Mouse (Mus musculus) forebrain, embryonic 13.5 days (tissue): ENCODE results near the gene Ppp1r12a. TPM values are rescaled to one million over a fixed set of nuclear protein-coding genes. Genes with fewer than 3 reads are reported as not detected.

ENCODE experiments used
- ATAC-seq: fragments of 200-750 bp; cut with Nextera tagmentation; 2 replicates; pipeline ENCODE4 v1.8.0; 2017
- H3K27ac ChIP-seq: fragments of 300-500 bp; sonication (generic); 2 replicates; pipeline ENCODE4 v1.5.1; 2015; ENCODE audit warnings: inconsistent platforms, mild to moderate bottlenecking, moderate library complexity
- H3K27me3 ChIP-seq: fragments of 300-500 bp; sonication (generic); 2 replicates; pipeline ENCODE4 v1.6.1; 2015; ENCODE audit warnings: mild to moderate bottlenecking, inconsistent platforms
- H3K36me3 ChIP-seq: fragments of 300-500 bp; sonication (generic); 2 replicates; pipeline ENCODE4 v1.6.1; 2015; ENCODE audit warnings: mild to moderate bottlenecking, inconsistent platforms; ENCODE audit not compliant: poor library complexity, severe bottlenecking
- H3K4me1 ChIP-seq: fragments of 300-500 bp; sonication (generic); 2 replicates; pipeline ENCODE4 v1.6.1; 2015; ENCODE audit warnings: inconsistent platforms
- H3K4me2 ChIP-seq: fragments of 300-500 bp; sonication (generic); 2 replicates; pipeline ENCODE4 v1.6.1; 2015; ENCODE audit warnings: inconsistent platforms, mild to moderate bottlenecking, moderate library complexity
- H3K4me3 ChIP-seq: fragments of 300-500 bp; sonication (generic); 2 replicates; pipeline ENCODE4 v1.5.1; 2015; ENCODE audit warnings: mild to moderate bottlenecking, inconsistent platforms
- H3K9ac ChIP-seq: fragments of 300-500 bp; sonication (generic); 2 replicates; pipeline ENCODE4 v1.6.1; 2015; ENCODE audit warnings: mild to moderate bottlenecking, inconsistent platforms
- H3K9me3 ChIP-seq: fragments of 300-500 bp; sonication (generic); replicated peaks from 2 replicates; pipeline ENCODE4 v1.6.1; 2016; ENCODE audit warnings: inconsistent platforms
- WGBS: fragments of 180-500 bp; shearing (Covaris S2); methylation state at CpG from one replicate; pipeline ENCODE4 v1.1.7; 2015; 5-methylcytosine and 5-hydroxymethylcytosine counted together
- polyA plus RNA-seq: library from polyadenylated mRNA; unstranded; fragments of >200 nt; fragmentation: Nextera tagmentation; extraction: Ambion mirVana; gene quantifications from 2 replicates; pipeline ENCODE4 v1.2.1, GENCODE M21; 2015

Gene Ppp1r12a
- polyA plus RNA-seq, 1 experiment from 2014 or later: 75.8 TPM

- ATAC-seq: no peak
- Histone ChIP-seq H3K4me1 (no peaks in the 10 kb centered on the region), H3K9ac (no peak overlapping the region), H3K9me3 (no peaks in the 10 kb centered on the region), H3K27me3 (no peaks in the 10 kb centered on the region), H3K36me3 (no peaks in the 10 kb centered on the region), H3K27ac (no peak overlapping the region), H3K4me2 (no peak overlapping the region), H3K4me3 (no peak overlapping the region)
- WGBS: 95% methylated on average over 13 of the region's 13 CpGs
Measured at GRCm38 (mm10) chr10:108298261-108298660, 136.3 kb downstream of the Ppp1r12a start.

DNA sequence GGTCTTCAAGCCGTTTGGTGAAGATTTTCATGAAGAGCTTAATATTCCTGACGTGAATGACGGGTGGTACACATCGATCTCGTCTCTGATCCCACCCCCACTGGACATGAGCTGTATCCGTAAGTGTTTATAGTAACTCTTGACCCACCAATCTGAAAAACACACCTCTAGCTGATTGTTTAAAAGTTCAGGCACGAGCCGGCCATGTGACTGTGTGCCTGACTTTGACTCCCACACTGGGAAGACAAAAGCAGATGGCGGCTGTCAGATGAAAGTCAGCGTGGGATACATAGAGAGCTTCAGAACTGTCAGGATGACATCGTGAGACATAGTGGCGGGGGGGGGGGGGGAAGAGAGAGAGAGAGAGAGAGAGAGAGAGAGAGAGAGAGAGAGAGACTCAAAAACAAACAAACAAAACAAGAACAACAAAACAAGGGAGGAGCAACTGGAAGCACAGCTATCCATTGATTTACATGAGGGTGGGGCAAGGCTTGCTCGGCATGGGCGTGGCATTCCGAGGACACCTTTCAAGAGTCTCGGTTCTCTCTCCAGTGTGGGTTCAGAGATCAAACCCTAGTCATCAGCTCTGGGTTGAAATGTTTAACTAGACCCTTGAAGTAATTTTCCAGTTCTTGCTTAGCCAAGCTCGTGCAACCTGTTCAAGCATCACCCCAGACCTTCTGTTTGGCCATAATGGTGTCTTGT is 137.0 kb downstream of the Ppp1r12a start:
- no peak for ATAC-seq
- no peak overlapping the region for H3K27ac ChIP-seq
- no peaks in the 10 kb centered on the region for H3K27me3 ChIP-seq
- no peak overlapping the region for H3K9ac ChIP-seq
- no peaks in the 10 kb centered on the region for H3K36me3 ChIP-seq
- no peaks in the 10 kb centered on the region for H3K9me3 ChIP-seq
- no peaks in the 10 kb centered on the region for H3K4me1 ChIP-seq
- H3K4me3 ChIP-seq: no peak overlapping the region
- WGBS: 86% methylated on average over 17 of the region's 17 CpGs
- no peak overlapping the region for H3K4me2 ChIP-seq

- H3K4me3 ChIP-seq: no peak overlapping the region
- 80% methylated on average over 11 of the region's 11 CpGs for WGBS
- no peaks in the 10 kb centered on the region for H3K9me3 ChIP-seq
- no peaks in the 10 kb centered on the region for H3K36me3 ChIP-seq
- no peaks in the 10 kb centered on the region for H3K27me3 ChIP-seq
- no peak overlapping the region for H3K4me2 ChIP-seq
- no peaks in the 10 kb centered on the region for H3K4me1 ChIP-seq
- no peak overlapping the region for H3K9ac ChIP-seq
- ATAC-seq: no peak
- no peak overlapping the region for H3K27ac ChIP-seq
Measured at GRCm38 (mm10) chr10:108299828-108300227, 137.8 kb downstream of the Ppp1r12a start.

- Histone ChIP-seq H3K9me3 (no peaks in the 10 kb centered on the region), H3K36me3 (no peaks in the 10 kb centered on the region), H3K4me3 (no peak overlapping the region), H3K9ac (no peak overlapping the region), H3K27ac (no peak overlapping the region), H3K4me2 (peak overlapping the region; percentile 43), H3K4me1 (no peaks in the 10 kb centered on the region), H3K27me3 (no peaks in the 10 kb centered on the region)
- 12% methylated on average over 19 of the region's 19 CpGs for WGBS
- ATAC-seq: peak; percentile 87
Measured at GRCm38 (mm10) chr10:108300843-108301242, 138.8 kb downstream of the Ppp1r12a start.

GRCm38 (mm10) chr10:108307772-108308171 is 145.8 kb downstream of the Ppp1r12a start:
- Histone ChIP-seq H3K36me3 (no peaks in the 10 kb centered on the region), H3K4me1 (no peaks in the 10 kb centered on the region), H3K4me2 (no peak overlapping the region), H3K9ac (no peak overlapping the region), H3K4me3 (no peak overlapping the region), H3K9me3 (no peaks in the 10 kb centered on the region), H3K27me3 (no peaks in the 10 kb centered on the region), H3K27ac (no peak overlapping the region)
- 64% methylated on average over 11 of the region's 11 CpGs for WGBS
- ATAC-seq: no peak

DNA sequence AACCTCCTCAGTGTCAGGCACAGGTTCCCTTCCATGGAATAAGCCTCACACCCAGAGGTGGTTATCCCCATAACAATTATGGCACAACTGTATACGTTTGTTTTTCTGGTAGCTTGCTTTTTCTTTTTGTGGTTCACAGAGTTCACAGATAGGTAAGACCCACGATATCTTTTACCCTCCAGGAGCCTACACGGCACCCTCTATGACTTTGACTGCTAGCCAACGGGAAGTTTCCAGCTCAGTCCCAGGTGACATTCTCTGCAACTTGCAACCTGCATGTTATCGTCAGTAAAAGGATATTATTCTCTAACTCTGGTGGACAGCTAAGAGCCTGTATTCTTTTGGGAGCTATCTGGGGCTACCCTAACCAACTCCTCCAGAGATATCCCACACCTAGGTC is 148.2 kb downstream of the Ppp1r12a start:
- Histone ChIP-seq H3K9me3 (no peaks in the 10 kb centered on the region), H3K4me3 (no peak overlapping the region), H3K27me3 (no peaks in the 10 kb centered on the region), H3K36me3 (no peaks in the 10 kb centered on the region), H3K27ac (no peak overlapping the region), H3K4me2 (no peak overlapping the region), H3K9ac (no peak overlapping the region), H3K4me1 (no peaks in the 10 kb centered on the region)
- 92% methylated on average over 5 of the region's 5 CpGs for WGBS
- ATAC-seq: no peak

GRCm38 (mm10) chr10:108311396-108311795 is 149.4 kb downstream of the Ppp1r12a start:
- no peaks in the 10 kb centered on the region for H3K27me3 ChIP-seq
- H3K36me3 ChIP-seq: no peaks in the 10 kb centered on the region
- no peaks in the 10 kb centered on the region for H3K9me3 ChIP-seq
- no peaks in the 10 kb centered on the region for H3K4me1 ChIP-seq
- H3K9ac ChIP-seq: no peak overlapping the region
- WGBS: 91% methylated on average over 3 of the region's 3 CpGs
- no peak overlapping the region for H3K27ac ChIP-seq
- ATAC-seq: no peak
- H3K4me3 ChIP-seq: no peak overlapping the region
- no peak overlapping the region for H3K4me2 ChIP-seq

DNA sequence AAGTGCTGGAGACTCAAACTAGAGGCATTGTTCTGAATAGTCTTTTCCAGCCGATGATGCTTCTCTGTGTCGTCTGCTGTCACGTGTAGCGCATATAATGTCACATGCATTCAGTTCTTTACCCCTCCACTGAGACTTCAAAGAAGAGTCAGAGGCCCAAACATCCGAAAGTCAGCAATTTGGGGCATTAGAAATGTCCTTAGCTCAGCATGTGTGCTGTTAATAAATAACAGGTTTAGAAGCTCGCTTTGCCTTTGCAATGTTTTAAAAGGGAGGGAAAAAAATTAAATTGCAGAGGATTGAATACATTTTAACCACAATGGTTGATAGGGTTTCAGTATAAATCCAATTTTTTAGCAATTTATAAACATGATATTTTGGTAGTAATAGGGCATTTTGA is 151.9 kb downstream of the Ppp1r12a start:
- Histone ChIP-seq H3K4me1 (no peaks in the 10 kb centered on the region), H3K9me3 (no peaks in the 10 kb centered on the region)
- WGBS: 79% methylated on average over 6 of the region's 6 CpGs

GRCm38 (mm10) chr10:108314396-108314795 is 152.4 kb downstream of the Ppp1r12a start:
- H3K9me3 ChIP-seq: no peaks in the 10 kb centered on the region
- H3K4me2 ChIP-seq: no peak overlapping the region
- no peaks in the 10 kb centered on the region for H3K36me3 ChIP-seq
- 91% methylated on average over 8 of the region's 8 CpGs for WGBS
- no peaks in the 10 kb centered on the region for H3K27me3 ChIP-seq
- no peak overlapping the region for H3K4me3 ChIP-seq
- no peak overlapping the region for H3K9ac ChIP-seq
- no peak overlapping the region for H3K27ac ChIP-seq
- ATAC-seq: no peak
- H3K4me1 ChIP-seq: no peaks in the 10 kb centered on the region

More for the DNA sequence above, 151.9 kb downstream of the Ppp1r12a start:
- Histone ChIP-seq H3K36me3 (no peaks in the 10 kb centered on the region), H3K27me3 (no peaks in the 10 kb centered on the region), H3K9ac (no peak overlapping the region), H3K27ac (no peak overlapping the region), H3K4me3 (no peak overlapping the region), H3K4me2 (no peak overlapping the region)
- ATAC-seq: no peak

- Histone ChIP-seq H3K4me3 (no peak overlapping the region), H3K4me1 (no peaks in the 10 kb centered on the region), H3K9ac (no peak overlapping the region), H3K36me3 (no peaks in the 10 kb centered on the region), H3K27ac (no peak overlapping the region), H3K9me3 (no peaks in the 10 kb centered on the region), H3K4me2 (no peak overlapping the region), H3K27me3 (no peaks in the 10 kb centered on the region)
- ATAC-seq: no peak
- 94% methylated on average over 7 of the region's 7 CpGs for WGBS
Measured at GRCm38 (mm10) chr10:108315236-108315635, 153.2 kb downstream of the Ppp1r12a start.

DNA sequence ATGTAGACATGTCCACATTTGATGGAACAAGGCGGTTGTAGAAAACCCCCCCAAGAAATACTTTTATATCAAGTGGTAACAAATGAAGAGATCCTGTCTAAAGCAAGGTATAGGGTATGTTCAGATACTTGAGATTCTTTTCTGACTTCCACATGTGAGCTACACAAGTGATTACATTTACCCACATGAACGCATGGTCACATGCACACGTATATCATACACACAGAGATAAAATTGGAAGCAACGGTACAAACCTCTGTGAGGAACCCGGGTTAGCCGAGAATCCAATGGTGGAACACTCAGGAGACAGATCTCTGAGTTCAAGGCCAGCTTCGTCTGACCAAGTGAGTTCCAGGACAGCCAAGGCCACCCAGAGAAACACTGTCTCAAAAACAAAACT is 166.4 kb downstream of the Ppp1r12a start:
- no peak overlapping the region for H3K4me3 ChIP-seq
- H3K9ac ChIP-seq: no peak overlapping the region
- no peaks in the 10 kb centered on the region for H3K9me3 ChIP-seq
- H3K4me1 ChIP-seq: peaks cover 8% of the 10 kb centered on the region; the same call in 1 of the 2 replicates
- no peak overlapping the region for H3K4me2 ChIP-seq
- no peak overlapping the region for H3K27ac ChIP-seq
- 93% methylated on average over 7 of the region's 7 CpGs for WGBS
- no peaks in the 10 kb centered on the region for H3K36me3 ChIP-seq
- no peak for ATAC-seq
- peaks cover 26% of the 10 kb centered on the region for H3K27me3 ChIP-seq

DNA sequence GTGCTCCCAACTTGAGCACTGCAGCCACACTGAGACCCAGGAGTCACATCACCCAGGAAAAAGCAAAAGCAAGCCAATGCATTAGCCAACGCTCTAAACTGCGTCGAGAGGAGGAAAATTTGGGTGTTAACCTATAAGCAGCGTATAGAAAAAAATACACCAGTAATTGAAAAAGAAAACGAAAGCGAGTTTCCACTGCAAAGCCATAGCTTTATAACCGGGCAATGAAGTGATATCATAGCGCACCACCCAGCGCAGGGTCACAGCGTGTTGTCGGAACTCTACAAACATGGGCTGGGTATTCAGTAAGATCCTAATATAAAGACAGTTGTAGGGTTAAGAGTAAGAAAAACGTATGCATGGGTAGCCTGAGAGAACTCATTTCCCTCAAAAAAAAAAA is 167.0 kb downstream of the Ppp1r12a start:
- no peaks in the 10 kb centered on the region for H3K9me3 ChIP-seq
- H3K4me1 ChIP-seq: peaks cover 13% of the 10 kb centered on the region; the same call in 1 of the 2 replicates
- WGBS: 87% methylated on average over 12 of the region's 12 CpGs
- no peak overlapping the region for H3K4me2 ChIP-seq
- H3K27ac ChIP-seq: no peak overlapping the region
- ATAC-seq: no peak
- no peak overlapping the region for H3K4me3 ChIP-seq
- no peak overlapping the region for H3K9ac ChIP-seq
- H3K36me3 ChIP-seq: no peaks in the 10 kb centered on the region
- H3K27me3 ChIP-seq: peaks cover 26% of the 10 kb centered on the region

DNA sequence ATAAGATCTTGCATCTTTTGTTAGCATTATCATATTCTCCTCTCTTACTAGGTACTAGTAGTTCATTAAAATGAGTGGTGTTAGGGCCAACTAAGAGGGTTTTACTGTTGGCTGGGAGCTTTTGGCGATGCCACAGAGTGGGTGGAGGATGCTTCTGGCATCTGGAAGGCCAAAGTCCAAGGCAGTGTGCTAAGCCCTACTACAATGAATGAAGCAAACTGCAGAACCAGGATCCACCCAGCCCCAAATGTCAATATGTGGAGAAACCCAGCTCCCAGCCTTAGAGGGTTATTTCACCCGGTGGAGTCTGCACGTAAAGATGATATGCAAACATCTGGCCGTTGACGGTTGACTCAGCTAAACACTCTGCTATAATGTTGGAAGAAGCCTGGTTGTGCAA is 167.8 kb downstream of the Ppp1r12a start:
- WGBS: 91% methylated on average over 5 of the region's 5 CpGs

More for the DNA sequence above, 167.8 kb downstream of the Ppp1r12a start:
- ATAC-seq: no peak
- Histone ChIP-seq H3K36me3 (no peaks in the 10 kb centered on the region), H3K27me3 (peaks cover 26% of the 10 kb centered on the region), H3K4me2 (no peak overlapping the region), H3K9me3 (no peaks in the 10 kb centered on the region), H3K9ac (no peak overlapping the region), H3K27ac (no peak overlapping the region), H3K4me3 (no peak overlapping the region), H3K4me1 (peaks cover 13% of the 10 kb centered on the region; the same call in 1 of the 2 replicates)
